Mouse (Mus musculus) gonadal fat pad, adult 2 months (tissue): ENCODE measurements around the gene Dclk3. TPM values are rescaled to one million over a fixed set of nuclear protein-coding genes. Genes with fewer than 3 reads are reported as not detected.

Experiments used
- DNase-seq: peaks from one replicate; pipeline ENCODE4 v3.0.0-alpha.2; 2012; ENCODE audit warnings: low read depth
- polyA plus RNA-seq: library from polyadenylated mRNA; depleted of rRNA; stranded (reverse); fragments of >200 nt; gene quantifications from 2 replicates; pipeline ENCODE4 v1.2.3, GENCODE M21; 2012; rRNA removed

The Dclk3 gene
- polyA plus RNA-seq, result 5.2 and 9.3 TPM in 2 replicates

DNA sequence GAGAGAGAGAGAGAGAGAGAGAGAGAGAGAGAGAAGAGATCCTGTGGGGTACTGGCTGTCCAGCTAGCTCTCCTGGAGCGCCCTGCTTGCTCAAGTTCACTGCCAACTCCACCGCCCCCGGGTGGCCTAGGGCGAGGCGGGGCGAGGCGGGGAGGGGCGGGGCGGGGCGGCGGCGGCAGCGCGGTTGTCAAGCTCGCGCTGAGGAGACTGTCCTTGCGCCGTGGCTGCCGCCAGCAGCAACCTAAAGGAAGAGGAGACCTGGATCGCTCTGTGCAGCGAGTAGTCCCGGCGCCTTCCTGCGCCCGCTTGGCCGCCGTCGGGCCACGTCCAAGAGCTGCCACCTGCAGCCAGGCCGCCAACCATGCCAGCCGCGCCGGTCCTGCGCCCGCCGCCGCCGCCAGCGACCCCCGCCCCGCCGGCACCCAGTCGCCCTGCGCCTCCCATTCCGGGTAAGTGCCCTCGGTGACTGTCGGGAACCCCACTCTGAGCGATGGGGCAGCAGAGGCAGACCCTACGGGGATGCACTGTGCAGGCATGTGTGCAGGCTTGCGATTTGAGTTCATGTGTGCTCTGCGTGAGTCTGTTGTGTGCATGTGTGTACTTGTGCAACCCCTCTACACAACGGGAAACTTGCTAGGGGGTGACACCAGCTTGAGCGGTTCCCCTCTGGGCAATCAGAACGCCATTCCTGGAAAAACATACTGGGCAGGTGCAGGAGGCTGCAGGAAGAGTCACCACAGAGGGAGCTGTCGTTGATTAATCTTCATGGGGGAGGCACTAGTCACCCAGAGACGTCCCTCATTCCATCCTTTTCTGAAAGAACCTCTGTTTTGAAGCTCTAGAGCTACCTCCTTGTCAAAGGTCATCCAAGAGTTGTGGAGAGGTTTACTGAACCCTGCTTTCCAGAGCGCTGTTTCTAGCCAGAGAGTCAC, at the start of gene Dclk3:
Gene Dclk3, plus strand, starts transcription at position 178 of the 932 bp plus-strand sequence.
- no peak for DNase-seq

DNA sequence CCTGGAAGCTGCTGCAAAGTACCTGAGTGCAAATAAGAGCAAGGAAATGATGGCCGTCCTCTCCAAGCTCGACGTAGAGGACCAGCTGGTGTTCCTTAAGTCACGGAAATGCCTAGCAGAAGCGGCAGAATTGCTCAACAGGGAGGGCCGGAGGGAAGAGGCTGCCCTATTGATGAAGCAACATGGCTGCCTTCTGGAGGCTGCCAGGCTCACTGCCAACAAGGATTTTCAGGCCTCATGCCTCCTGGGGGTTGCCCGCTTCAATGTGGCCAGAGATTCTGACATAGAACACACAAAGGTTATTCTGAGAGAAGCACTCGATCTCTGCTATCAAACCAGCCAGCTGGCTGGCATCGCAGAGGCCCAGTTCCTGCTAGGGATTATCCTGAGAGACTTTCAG, 48.9 kb upstream of the Dclk3 start:
- no peak for DNase-seq

DNA sequence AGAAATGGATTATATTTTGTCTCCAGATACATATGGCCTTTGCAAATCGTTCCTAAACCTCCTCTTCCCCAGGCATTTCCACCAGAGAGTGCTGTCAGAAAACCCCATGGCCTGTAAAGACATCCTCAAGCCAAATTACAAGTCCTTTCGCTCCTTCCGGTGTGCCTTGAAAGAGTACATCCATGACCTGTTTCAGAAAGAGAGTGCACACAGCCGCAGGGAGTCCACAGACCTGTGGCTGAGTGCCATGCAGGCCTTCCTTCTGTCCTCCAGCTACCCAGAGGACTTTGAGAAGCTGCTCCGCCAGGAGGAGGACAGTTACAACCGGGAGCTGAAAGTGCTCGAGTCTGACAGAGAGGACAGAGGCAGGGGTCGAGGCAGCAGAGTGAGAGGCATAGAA, 47.8 kb upstream of the Dclk3 start:
- DNase-seq, result no peak

GRCm38 (mm10) chr9:111391926-111392442, 46.9 kb upstream of the Dclk3 start:
- no peak for DNase-seq

- DNase-seq, result no peak
Observed at GRCm38 (mm10) chr9:111395265-111395664, 43.6 kb upstream of the Dclk3 start.

DNA sequence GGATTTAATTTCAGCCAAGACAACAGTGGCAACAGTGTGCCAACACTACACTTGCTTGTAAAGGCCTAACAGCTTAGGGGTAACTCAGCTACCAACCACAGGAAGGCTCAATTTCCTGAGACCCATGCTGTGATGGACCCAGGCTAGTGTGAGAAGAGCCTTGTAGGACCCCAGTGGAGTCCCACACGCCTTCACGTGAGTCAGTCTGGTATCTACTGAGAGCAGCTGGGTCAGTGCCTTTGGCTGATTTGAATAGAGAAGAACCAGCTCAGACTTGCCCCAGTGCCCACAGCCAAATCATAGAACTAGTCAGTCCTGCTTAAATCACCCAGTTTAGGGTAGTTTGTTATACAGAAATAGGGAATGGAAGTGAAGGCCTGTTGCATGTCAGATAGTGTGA, 40.8 kb upstream of the Dclk3 start:
- no peak for DNase-seq

DNA sequence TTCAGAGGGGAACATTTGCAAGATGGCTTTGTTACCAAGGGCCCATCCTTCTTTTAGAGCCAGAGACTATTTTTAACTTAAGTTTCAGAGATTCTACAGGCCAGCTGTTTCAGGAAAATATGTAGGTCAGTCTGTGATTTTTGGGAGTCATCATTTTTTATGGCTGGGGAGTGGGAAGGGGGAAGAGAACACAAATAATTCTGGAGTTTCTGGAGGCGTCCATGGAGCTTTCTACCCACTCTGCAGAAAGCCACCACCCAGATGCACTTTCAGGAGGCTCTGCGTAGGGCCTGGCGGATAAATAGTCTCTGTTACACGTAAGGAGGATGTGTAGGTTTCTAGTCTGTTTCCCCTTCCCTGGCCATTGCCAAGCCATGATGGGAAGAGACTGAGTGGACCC, 38.8 kb upstream of the Dclk3 start:
- DNase-seq, result no peak

DNA sequence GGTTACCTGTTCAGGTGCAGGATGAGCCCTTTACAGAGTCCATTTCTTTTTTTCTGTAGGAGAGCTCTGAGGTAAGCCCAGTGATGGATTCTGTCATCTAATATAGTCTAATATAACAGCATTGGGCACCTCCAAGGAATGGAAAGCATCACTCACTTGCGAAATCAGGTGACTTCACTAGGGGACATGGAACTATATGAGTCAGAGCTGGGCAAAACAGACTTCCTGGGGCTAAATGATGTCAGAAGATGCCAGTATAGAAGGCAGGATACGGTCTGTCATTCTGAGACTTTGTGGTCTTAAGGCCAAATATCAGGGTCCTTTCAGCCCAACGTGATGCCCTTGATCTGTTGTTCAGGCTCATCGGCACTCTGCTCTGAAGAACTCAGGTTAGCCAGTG, 35.7 kb upstream of the Dclk3 start:
- DNase-seq, result no peak

GRCm38 (mm10) chr9:111404346-111405079, 34.4 kb upstream of the Dclk3 start:
- no peak for DNase-seq

GRCm38 (mm10) chr9:111405080-111405428, 33.8 kb upstream of the Dclk3 start:
- no peak for DNase-seq

DNA sequence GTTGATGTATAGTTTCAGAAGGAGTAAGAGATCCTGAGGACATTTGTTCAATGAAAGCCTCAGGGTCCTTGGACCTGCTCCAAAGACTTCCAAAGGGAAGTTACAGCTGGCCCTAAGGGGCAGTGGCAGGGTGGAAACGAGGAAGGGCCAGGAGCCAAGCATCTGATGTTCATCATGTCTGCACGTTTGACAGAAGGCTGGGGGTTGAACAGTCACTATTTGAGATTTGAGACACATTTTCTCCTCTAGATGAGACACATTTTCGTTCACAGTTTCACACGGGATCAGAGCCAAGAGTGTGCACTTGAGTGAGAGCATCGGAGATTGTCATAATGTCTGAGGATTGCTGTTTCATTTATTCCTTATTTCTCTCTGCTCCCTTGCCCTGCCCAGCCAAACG, 30.9 kb upstream of the Dclk3 start:
- no peak for DNase-seq

- DNase-seq, result no peak
Observed at GRCm38 (mm10) chr9:111408427-111408826, 30.5 kb upstream of the Dclk3 start.

DNA sequence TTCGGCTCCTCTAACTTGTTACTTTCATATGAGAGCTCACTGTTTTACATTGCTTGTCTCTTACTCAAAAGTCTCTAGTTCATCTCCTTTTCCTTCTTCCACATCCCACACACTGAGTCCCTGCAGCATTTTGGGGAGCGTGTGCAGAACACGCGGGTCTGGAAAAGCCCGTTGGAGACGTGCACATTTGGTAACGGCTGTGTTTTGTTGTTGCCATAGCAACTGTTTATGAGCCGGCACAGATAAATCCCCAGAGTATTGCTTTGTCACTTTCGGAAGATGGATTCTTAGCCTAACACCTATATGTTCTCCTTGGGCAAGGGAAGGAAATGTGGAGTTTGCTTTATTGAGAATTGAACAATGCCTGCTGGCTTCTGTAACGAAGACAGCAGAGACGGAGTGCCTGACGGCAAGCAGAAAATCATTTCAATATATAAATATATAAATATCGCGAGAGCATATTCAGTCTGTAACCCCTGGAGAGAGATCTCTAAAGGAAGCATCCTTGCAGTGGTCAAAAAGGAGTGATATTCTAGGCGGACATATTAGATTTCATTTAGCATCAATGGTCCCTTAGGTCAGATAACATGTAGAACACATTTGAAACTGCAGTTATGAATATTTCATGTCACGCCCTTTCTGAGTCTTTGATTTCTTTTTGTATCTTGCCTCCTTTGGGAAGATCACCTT, 26.3 kb upstream of the Dclk3 start:
- DNase-seq, result no peak

DNA sequence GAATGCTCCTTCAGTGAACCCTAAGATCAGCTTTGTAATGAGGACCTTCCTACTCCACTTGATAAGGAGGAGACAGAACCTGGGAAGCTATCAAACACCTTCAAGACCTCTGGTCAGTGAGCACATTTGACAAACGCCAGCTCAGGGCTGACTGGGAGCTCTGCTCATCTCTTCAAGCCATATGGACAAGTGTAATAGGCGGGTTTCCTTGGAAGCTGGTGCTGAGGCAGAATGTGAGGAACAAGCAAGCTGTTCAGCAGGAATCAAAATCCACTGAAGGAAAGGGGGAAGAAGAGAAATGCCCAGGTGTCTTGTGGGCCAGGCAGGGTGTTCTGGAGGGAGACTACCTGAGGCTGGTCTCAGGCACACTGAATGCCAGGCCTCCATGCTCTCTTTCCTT, 17.0 kb upstream of the Dclk3 start:
- no peak for DNase-seq

- no peak for DNase-seq
Observed at GRCm38 (mm10) chr9:111422567-111422966, 16.3 kb upstream of the Dclk3 start.

- DNase-seq, result no peak
Observed at GRCm38 (mm10) chr9:111425113-111425512, 13.8 kb upstream of the Dclk3 start.

GRCm38 (mm10) chr9:111425952-111426351, 12.9 kb upstream of the Dclk3 start:
- DNase-seq, result no peak

- DNase-seq, result no peak
Observed at GRCm38 (mm10) chr9:111427891-111428555, 10.9 kb upstream of the Dclk3 start.

DNA sequence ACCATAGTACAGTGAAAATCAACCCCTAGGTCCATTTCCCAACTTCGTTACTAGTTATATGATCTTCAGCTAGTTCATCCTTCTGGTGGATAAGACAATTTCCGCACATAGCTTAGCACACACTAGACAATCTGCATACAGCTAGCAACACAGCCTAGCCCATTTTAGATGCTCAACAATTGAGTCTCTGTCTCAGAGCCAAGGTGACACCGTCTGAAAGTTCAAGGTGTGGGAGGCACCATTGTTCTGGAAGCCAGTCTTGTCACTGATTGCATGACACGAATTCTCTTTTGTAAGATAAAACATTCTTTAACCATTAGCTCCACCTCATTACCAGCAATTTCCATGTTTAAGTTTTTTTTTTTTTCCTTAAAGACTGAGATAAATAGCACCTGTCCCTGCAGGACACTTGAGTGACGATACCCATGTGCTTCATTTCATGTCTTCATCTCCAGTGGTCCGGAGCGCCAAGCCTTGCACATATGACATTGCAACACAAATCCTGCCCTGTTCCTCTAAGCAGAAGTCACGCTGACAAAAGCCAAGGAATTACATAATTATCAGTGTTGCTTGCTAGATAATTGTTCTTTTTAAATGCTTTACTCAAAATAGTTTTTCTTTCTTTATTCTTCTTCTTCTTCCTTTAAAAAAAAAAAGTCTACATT, 10.1 kb upstream of the Dclk3 start:
- DNase-seq, result no peak

DNA sequence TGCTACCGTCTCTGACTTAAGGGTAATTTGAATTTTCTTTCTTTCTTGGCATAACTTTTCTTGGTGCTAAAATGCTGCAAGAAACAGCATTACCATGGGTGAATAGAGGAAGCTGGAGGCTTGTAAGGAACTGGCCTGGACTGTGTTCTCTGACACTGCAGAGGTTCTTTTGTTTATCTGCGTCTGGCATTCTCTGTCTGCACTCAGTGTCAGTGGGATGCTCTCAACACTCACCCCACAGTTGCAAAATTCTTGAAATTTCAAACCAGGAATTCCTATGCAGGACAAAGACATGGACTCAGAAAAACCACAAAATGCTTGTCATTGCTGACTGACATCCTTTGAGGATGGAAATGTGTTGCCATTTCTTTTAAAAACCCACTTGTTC, 9.5 kb upstream of the Dclk3 start:
- DNase-seq, result no peak

GRCm38 (mm10) chr9:111435429-111435828, 3.5 kb upstream of the Dclk3 start:
- no peak for DNase-seq
